Mouse (Mus musculus) liver, adult 2 months (tissue): ENCODE results near the gene Agfg2.

ENCODE experiments used
- CTCF ChIP-seq: fragments of 200-500 bp; IDR thresholded peaks from 2 replicates; pipeline ENCODE4 v1.5.1; 2011; ENCODE audit warnings: low read depth, low read length, control low read depth
- POLR2A ChIP-seq: fragments of 200-500 bp; IDR thresholded peaks from 2 replicates; pipeline ENCODE4 v1.6.1; 2011; ENCODE audit warnings: low read length, control low read depth; ENCODE audit not compliant: insufficient read depth; ENCODE audit errors: extremely low read depth

- TF ChIP-seq CTCF (no peak), POLR2A (no peak)
Measured at GRCm38 (mm10) chr5:137627991-137628390, 56.5 kb downstream of the Agfg2 start.
